Mouse (Mus musculus) liver, embryonic 14.5 days (tissue): Measurements from ENCODE around the gene Ptpa.

ENCODE experiments used
- CTCF ChIP-seq: IDR thresholded peaks from 2 replicates; pipeline ENCODE4 v1.5.1; 2016; ENCODE audit warnings: antibody characterized with exemption, low read depth, control low read depth
- EP300 ChIP-seq: IDR thresholded peaks from 2 replicates; pipeline ENCODE4 v1.6.1; 2016; ENCODE audit warnings: antibody characterized with exemption, low read depth

- TF ChIP-seq CTCF: no peak
- no peak for TF ChIP-seq EP300
Observed at GRCm38 (mm10) chr2:30444450-30444849, 28.6 kb downstream of the Ptpa start.
